Mouse (Mus musculus): Measurements from ENCODE around the gene Mrpl16. TPM values are rescaled to one million over a fixed set of nuclear protein-coding genes. Genes with fewer than 3 reads are reported as not detected.

The Mrpl16 gene
- polyA plus RNA-seq, 1 experiment from 2014 or later = 76.8 TPM

GRCm38 (mm10) chr19:11768163-11768562 is 2.0 kb upstream of the Mrpl16 start:
- H3K9me3 ChIP-seq (replicated peaks) = no peaks in the 10 kb centered on the region
- peaks cover 7% of the 10 kb centered on the region for H3K4me1 ChIP-seq (replicated peaks)
- no peak for ATAC-seq (ENCODE audit: insufficient number of reproducible peaks, low FRiP score)
- H3K4me2 ChIP-seq = no peak overlapping the region
- no peak overlapping the region for H3K4me3 ChIP-seq
- 10% methylated on average over 3 of the region's 3 CpGs for WGBS
- H3K36me3 ChIP-seq = peaks cover 9% of the 10 kb centered on the region
- H3K27ac ChIP-seq (ENCODE audit: poor library complexity, severe bottlenecking) = no peak overlapping the region
- no peak overlapping the region for H3K9ac ChIP-seq
- H3K27me3 ChIP-seq (replicated peaks) = 0 out of 2 replicates have a peak, but pooled peaks cover 5% of the 10 kb centered on the region

- Histone ChIP-seq H3K9ac (no peak overlapping the region), H3K36me3 (peaks cover 20% of the 10 kb centered on the region), H3K27ac (ENCODE audit: poor library complexity, severe bottlenecking) (no peak overlapping the region), H3K4me3 (no peak overlapping the region), H3K27me3 (replicated peaks) (0 out of 2 replicates have a peak, but pooled peaks cover 5% of the 10 kb centered on the region), H3K4me1 (replicated peaks) (peaks cover 7% of the 10 kb centered on the region), H3K4me2 (peak overlapping the region; percentile 85), H3K9me3 (replicated peaks) (no peaks in the 10 kb centered on the region)
- 83% methylated on average over 5 of the region's 5 CpGs for WGBS
- ATAC-seq (ENCODE audit: insufficient number of reproducible peaks, low FRiP score) = no peak
These were observed 802 bp upstream of the Mrpl16 start for GRCm38 (mm10) chr19:11769257-11769920.

DNA sequence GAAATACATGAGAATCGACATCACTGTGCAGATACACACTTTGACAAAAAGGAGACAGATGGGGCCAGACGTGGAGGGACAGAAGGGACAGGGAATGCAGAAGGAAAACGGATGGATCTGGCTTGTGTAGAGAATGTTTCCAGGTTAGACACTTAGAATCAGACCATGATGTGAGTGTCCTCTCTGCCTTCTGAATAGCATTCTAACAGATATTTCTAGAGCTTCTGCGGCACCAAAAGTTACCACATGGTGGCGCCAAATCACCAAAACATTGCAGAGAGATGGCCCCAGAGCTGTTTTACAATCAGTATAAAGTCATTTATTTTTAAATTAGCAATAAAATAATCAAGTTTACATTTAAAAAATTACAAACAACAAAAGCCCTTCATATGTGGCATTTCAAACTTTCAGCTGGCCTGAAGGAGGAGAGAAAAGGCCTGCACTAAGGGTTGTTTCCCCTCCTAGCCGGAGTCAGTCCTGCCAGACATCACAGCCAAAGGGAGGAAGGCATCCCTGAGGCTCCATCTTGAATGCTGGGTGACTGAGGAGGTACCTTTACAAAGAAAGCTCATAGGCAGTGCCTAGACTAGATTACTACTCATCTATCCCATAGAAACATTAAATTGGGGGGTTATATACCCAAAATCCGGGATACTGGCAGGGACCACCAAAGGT is 7.1 kb downstream of the Mrpl16 start:
- Histone ChIP-seq H3K36me3 (peaks cover 30% of the 10 kb centered on the region), H3K27me3 (replicated peaks) (no peaks in the 10 kb centered on the region), H3K4me1 (replicated peaks) (no peaks in the 10 kb centered on the region), H3K4me2 (no peak overlapping the region), H3K9me3 (replicated peaks) (no peaks in the 10 kb centered on the region), H3K9ac (no peak overlapping the region), H3K4me3 (no peak overlapping the region), H3K27ac (ENCODE audit: poor library complexity, severe bottlenecking) (no peak overlapping the region)
- no peak for ATAC-seq (ENCODE audit: insufficient number of reproducible peaks, low FRiP score)
- 54% methylated on average over 7 of the region's 7 CpGs for WGBS

GRCm38 (mm10) chr19:11785409-11786154 is 15.4 kb downstream of the Mrpl16 start:
- Histone ChIP-seq H3K36me3 (0 out of 2 replicates have a peak, but pooled peaks cover 6% of the 10 kb centered on the region), H3K4me2 (no peak overlapping the region), H3K9me3 (replicated peaks) (no peaks in the 10 kb centered on the region), H3K4me3 (no peak overlapping the region), H3K4me1 (replicated peaks) (no peaks in the 10 kb centered on the region), H3K9ac (no peak overlapping the region), H3K27ac (ENCODE audit: poor library complexity, severe bottlenecking) (no peak overlapping the region), H3K27me3 (replicated peaks) (no peaks in the 10 kb centered on the region)
- WGBS = 86% methylated on average over 14 of the region's 14 CpGs
- no peak for ATAC-seq (ENCODE audit: insufficient number of reproducible peaks, low FRiP score)

DNA sequence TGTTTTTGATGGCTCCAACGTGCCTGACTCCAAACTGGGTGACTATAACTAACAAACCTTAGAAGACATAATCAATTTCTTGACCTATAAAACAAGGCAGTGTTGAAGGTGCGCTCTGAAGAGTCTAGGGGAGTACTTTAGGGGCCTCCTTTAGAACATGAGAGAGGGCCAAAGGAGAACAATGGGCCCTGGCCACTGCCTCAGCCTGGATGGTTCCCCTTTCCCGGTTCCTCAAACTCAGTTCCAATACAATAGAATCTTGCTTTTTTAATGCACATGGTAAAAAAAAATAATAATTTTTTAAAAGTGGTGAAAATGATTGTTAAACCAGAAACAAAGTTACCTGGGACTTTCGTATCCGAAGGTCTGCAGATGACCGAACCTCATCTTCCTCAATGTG is 17.6 kb downstream of the Mrpl16 start:
- H3K4me1 ChIP-seq (replicated peaks) = no peaks in the 10 kb centered on the region
- H3K4me3 ChIP-seq = no peak overlapping the region
- H3K9ac ChIP-seq = no peak overlapping the region
- 0 out of 2 replicates have a peak, but pooled peaks cover 6% of the 10 kb centered on the region for H3K36me3 ChIP-seq
- ATAC-seq (ENCODE audit: insufficient number of reproducible peaks, low FRiP score) = no peak
- H3K4me2 ChIP-seq = no peak overlapping the region
- 86% methylated on average over 6 of the region's 6 CpGs for WGBS
- H3K27me3 ChIP-seq (replicated peaks) = no peaks in the 10 kb centered on the region
- H3K9me3 ChIP-seq (replicated peaks) = no peaks in the 10 kb centered on the region
- H3K27ac ChIP-seq (ENCODE audit: poor library complexity, severe bottlenecking) = no peak overlapping the region

- Histone ChIP-seq H3K27ac (ENCODE audit: poor library complexity, severe bottlenecking) (no peak overlapping the region), H3K27me3 (replicated peaks) (no peaks in the 10 kb centered on the region), H3K36me3 (0 out of 2 replicates have a peak, but pooled peaks cover 2% of the 10 kb centered on the region), H3K9ac (no peak overlapping the region), H3K4me1 (replicated peaks) (no peaks in the 10 kb centered on the region), H3K4me3 (no peak overlapping the region), H3K4me2 (no peak overlapping the region), H3K9me3 (replicated peaks) (no peaks in the 10 kb centered on the region)
- no peak for ATAC-seq (ENCODE audit: insufficient number of reproducible peaks, low FRiP score)
- 80% methylated on average over 6 of the region's 6 CpGs for WGBS
These were observed 18.7 kb downstream of the Mrpl16 start for GRCm38 (mm10) chr19:11788876-11789275.

DNA sequence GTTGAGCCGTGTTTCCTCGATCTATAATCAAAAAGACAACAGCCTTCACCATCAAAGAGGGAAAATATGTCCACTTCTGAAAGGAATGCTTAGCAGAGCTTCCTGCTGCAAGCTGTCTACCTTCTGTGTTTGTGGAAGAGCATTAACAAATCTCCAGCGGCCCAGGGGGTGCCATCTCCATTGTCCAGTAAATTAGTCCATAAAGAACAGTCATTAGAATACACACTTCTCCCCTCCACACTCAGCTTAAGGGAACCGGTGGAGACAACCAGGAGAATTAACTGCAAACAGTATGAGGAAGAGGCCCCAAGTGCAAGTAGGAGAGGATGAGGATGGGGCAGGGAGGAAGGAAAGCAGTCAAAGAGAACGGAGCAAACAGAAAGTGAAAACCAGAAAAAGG is 21.6 kb downstream of the Mrpl16 start:
- Histone ChIP-seq H3K9me3 (replicated peaks) (no peaks in the 10 kb centered on the region), H3K4me1 (replicated peaks) (no peaks in the 10 kb centered on the region), H3K27me3 (replicated peaks) (no peaks in the 10 kb centered on the region), H3K9ac (no peak overlapping the region), H3K4me3 (no peak overlapping the region), H3K36me3 (0 out of 2 replicates have a peak, but pooled peaks cover 2% of the 10 kb centered on the region), H3K27ac (ENCODE audit: poor library complexity, severe bottlenecking) (no peak overlapping the region), H3K4me2 (no peak overlapping the region)
- 64% methylated on average over 5 of the region's 5 CpGs for WGBS
- ATAC-seq (ENCODE audit: insufficient number of reproducible peaks, low FRiP score) = no peak

DNA sequence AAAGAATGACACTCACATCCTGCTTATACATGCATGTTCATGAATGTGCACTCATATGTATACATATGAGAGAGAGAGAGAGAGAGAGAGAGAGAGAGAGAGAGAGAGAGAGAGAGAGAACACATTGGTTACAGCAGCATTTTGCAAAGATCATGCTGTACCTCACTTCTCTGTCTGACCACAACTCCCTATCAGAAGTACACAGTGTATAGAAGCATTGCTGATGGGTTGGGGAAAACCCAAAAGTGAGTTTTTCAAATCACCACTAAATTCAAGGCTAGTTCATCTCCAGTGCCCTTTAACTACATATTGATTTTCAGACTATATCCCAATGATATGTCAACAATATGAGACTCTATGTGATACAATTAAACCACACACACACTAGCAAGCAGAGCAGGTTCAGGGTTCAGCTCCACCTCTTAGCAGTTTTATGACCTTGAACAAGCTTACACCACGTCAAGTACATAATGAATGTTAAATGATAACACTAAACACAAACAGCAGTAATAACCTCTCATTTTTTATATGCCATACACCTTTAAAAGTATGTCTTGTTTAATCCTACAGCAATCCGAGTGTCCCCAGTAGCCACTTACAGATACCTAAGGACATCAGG is 23.7 kb downstream of the Mrpl16 start:
- H3K4me2 ChIP-seq = no peak overlapping the region
- 0 out of 2 replicates have a peak, but pooled peaks cover 2% of the 10 kb centered on the region for H3K36me3 ChIP-seq
- 72% methylated on average over 2 of the region's 2 CpGs for WGBS

DNA sequence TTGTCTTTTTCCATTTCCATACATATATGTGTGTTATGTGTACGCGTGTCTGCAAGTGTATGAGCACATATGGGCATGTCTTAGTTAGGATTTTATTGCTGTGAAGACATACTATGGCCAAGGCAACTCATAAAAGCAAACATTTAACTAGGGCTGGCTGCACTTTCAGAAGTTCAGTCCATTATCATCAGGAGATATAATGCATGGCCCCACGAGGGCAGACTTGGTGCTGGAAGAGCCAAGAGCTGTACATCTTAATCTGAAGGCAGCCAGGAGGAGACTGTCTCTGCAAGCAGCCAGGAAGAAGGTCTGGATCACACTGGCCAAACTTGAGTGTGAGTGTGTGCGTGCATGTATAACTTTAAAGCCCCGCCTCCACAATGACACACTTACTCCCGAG is 24.3 kb downstream of the Mrpl16 start:
- no peak overlapping the region for H3K27ac ChIP-seq (ENCODE audit: poor library complexity, severe bottlenecking)
- H3K27me3 ChIP-seq (replicated peaks) = no peaks in the 10 kb centered on the region
- no peak overlapping the region for H3K4me2 ChIP-seq
- no peak overlapping the region for H3K4me3 ChIP-seq
- H3K9me3 ChIP-seq (replicated peaks) = no peaks in the 10 kb centered on the region
- no peak overlapping the region for H3K9ac ChIP-seq
- no peaks in the 10 kb centered on the region for H3K4me1 ChIP-seq (replicated peaks)
- no peaks in the 10 kb centered on the region for H3K36me3 ChIP-seq
- no peak for ATAC-seq (ENCODE audit: insufficient number of reproducible peaks, low FRiP score)
- 76% methylated on average over 6 of the region's 6 CpGs for WGBS

More for the DNA sequence above, 23.7 kb downstream of the Mrpl16 start:
- Histone ChIP-seq H3K4me1 (replicated peaks) (no peaks in the 10 kb centered on the region), H3K9me3 (replicated peaks) (no peaks in the 10 kb centered on the region), H3K27me3 (replicated peaks) (no peaks in the 10 kb centered on the region), H3K27ac (ENCODE audit: poor library complexity, severe bottlenecking) (no peak overlapping the region), H3K9ac (no peak overlapping the region), H3K4me3 (no peak overlapping the region)
- ATAC-seq (ENCODE audit: insufficient number of reproducible peaks, low FRiP score) = no peak

DNA sequence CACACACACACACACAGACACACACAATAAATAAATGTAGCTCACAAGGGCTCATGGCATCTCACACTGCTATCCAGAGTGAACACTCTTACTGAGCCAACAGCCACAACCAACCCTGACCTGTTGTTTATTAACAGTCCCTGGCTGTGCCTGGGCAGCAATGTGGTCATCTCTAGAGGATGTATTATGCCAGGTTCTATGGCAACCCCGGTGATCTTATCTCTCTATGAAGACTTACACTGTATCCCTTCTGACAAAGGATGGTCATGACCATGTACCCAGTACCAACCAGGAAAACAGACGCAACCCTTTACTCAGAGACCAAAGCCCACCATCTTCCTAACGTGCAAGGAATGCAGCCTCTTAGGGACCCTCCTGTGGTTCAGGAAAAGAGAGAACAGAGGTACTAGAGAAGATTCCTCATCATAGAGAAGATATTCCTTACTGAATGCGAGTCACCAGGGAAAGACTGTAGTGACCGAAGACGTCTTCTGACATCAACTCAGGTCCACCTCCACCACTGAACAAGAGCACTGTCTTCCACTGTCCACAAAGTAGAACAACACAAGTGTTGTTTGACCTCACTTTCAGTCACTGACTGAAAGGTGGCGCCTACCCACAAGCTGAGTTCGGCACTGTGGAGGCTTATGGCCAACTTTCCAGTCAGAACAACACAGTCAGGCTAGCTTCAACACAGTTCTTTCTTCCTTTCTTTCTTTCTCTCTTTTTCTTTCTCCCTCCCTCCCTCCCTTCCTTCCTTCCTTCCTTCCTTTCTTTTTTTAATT is 30.5 kb downstream of the Mrpl16 start:
- WGBS = 71% methylated on average over 8 of the region's 8 CpGs
- ATAC-seq (ENCODE audit: insufficient number of reproducible peaks, low FRiP score) = no peak
- no peak overlapping the region for H3K4me2 ChIP-seq

More for the DNA sequence above, 30.5 kb downstream of the Mrpl16 start:
- Histone ChIP-seq H3K4me1 (replicated peaks) (no peaks in the 10 kb centered on the region), H3K36me3 (no peaks in the 10 kb centered on the region), H3K9ac (no peak overlapping the region), H3K27ac (ENCODE audit: poor library complexity, severe bottlenecking) (no peak overlapping the region), H3K27me3 (replicated peaks) (no peaks in the 10 kb centered on the region), H3K9me3 (replicated peaks) (no peaks in the 10 kb centered on the region), H3K4me3 (no peak overlapping the region)

Data from heart, embryonic 12.5 days (tissue).